Mouse (Mus musculus) heart, postnatal 0 days (tissue): ENCODE data around the gene Shroom3. TPM values are rescaled to one million over a fixed set of nuclear protein-coding genes. Genes with fewer than 3 reads are reported as not detected.
A peak's percentile ranks its signal among the peaks of the same experiment; 100 is the strongest.

ENCODE experiments used
- ATAC-seq: fragments of 200-750 bp; cut with Nextera tagmentation; 2 replicates; pipeline ENCODE4 v1.8.0; 2017; ENCODE audit warnings: low read depth, moderate number of reproducible peaks, moderate library complexity; ENCODE audit not compliant: insufficient read depth
- DNase-seq: peaks from one replicate; pipeline ENCODE4 v3.0.0-alpha.2; 2016; ENCODE audit warnings: low spot score
- H3K27ac ChIP-seq: fragments of 300-500 bp; sonication (generic); 2 replicates; pipeline ENCODE4 v1.5.1; 2014; ENCODE audit warnings: low read depth, mild to moderate bottlenecking
- H3K27me3 ChIP-seq: fragments of 300-500 bp; sonication (generic); 2 replicates; pipeline ENCODE4 v1.6.1; 2014; ENCODE audit warnings: low read length, mixed read lengths; ENCODE audit not compliant: control insufficient read depth, insufficient read depth
- H3K36me3 ChIP-seq: fragments of 300-500 bp; sonication (generic); replicated peaks from 2 replicates; pipeline ENCODE4 v1.6.1; 2014; ENCODE audit warnings: low read length, mixed read lengths; ENCODE audit not compliant: control insufficient read depth, insufficient read depth
- H3K4me1 ChIP-seq: fragments of 300-500 bp; sonication (generic); 2 replicates; pipeline ENCODE4 v1.6.1; 2014; ENCODE audit warnings: antibody characterized with exemption; ENCODE audit not compliant: control insufficient read depth, insufficient read depth
- H3K4me2 ChIP-seq: fragments of 300-500 bp; sonication (generic); 2 replicates; pipeline ENCODE4 v1.6.1; 2014; ENCODE audit warnings: low read depth, mild to moderate bottlenecking, low read length, moderate library complexity
- H3K4me3 ChIP-seq: fragments of 300-500 bp; sonication (generic); 2 replicates; pipeline ENCODE4 v1.5.1; 2014; ENCODE audit warnings: low read depth, low read length
- H3K9ac ChIP-seq: fragments of 300-500 bp; sonication (generic); replicated peaks from 2 replicates; pipeline ENCODE4 v1.6.1; 2014; ENCODE audit warnings: low read depth, low read length, mixed read lengths
- H3K9me3 ChIP-seq: fragments of 300-500 bp; sonication (generic); replicated peaks from 2 replicates; pipeline ENCODE4 v1.6.1; 2016; ENCODE audit warnings: low read length; ENCODE audit not compliant: control insufficient read depth
- CTCF ChIP-seq: IDR thresholded peaks from 2 replicates; pipeline ENCODE4 v1.5.1; 2016; ENCODE audit warnings: antibody characterized with exemption, control low read depth, low read depth
- EP300 ChIP-seq: IDR thresholded peaks from 2 replicates; pipeline ENCODE4 v1.6.1; 2016; ENCODE audit warnings: antibody characterized with exemption, low read depth
- WGBS: fragments of 180-500 bp; shearing (Covaris S2); extraction: QIAGEN DNeasy Blood & Tissue Kit; methylation state at CpG from one replicate; pipeline ENCODE4 v1.1.7; 2014; 5-methylcytosine and 5-hydroxymethylcytosine counted together
- polyA plus RNA-seq: library from polyadenylated mRNA; unstranded; fragments of >200 nt; fragmentation: Nextera tagmentation; extraction: Ambion mirVana; gene quantifications from 2 replicates; pipeline ENCODE4 v1.2.1, GENCODE M21; 2015
- total RNA-seq: library from RNA; depleted of rRNA; stranded (reverse); fragments of >200 nt; gene quantifications from 2 replicates; pipeline ENCODE4 v1.2.3, GENCODE M21; 2014; ENCODE audit warnings: low replicate concordance

Shroom3 gene
- total and polyA plus RNA-seq, 2 experiments from 2014 or later: 13.3 to 72.4 TPM

DNA sequence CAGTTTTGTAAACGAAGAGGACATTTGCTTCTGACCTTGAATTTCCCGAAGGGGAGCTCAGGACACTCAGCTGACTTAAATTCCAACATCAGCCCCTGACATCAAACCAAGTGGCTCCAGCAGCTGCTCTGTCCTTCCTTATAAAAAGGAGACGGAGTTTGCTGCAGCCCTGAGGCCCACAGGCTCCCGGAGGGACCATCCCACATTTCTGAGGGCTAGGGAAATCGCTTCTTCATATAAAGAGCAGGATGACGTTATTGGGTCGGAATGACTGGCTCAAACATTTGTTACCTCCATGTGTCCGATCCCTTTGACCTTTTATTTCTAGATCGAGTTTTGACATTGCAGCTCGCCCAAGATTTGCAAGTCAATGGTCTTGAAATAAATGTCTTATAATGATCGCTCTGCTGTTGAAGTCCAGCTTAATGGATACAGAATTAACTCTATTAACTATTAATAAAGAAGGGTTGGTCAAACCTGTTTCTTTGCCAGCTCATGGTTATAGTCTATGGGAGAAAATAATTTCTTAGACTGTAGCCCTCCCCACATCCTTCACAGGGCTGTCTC is 102.7 kb downstream of the Shroom3 start:
- DNase-seq (no peak), ATAC-seq (no peak)
- Histone ChIP-seq H3K27me3 (no peaks in the 10 kb centered on the region), H3K27ac (no peak overlapping the region), H3K9me3 (no peaks in the 10 kb centered on the region), H3K4me3 (no peak overlapping the region), H3K36me3 (no peaks in the 10 kb centered on the region), H3K4me1 (peaks cover 8% of the 10 kb centered on the region), H3K9ac (no peak overlapping the region), H3K4me2 (no peak overlapping the region)
- 61% methylated on average over 11 of the region's 11 CpGs for WGBS
- TF ChIP-seq EP300: no peak
- TF ChIP-seq CTCF: no peak

DNA sequence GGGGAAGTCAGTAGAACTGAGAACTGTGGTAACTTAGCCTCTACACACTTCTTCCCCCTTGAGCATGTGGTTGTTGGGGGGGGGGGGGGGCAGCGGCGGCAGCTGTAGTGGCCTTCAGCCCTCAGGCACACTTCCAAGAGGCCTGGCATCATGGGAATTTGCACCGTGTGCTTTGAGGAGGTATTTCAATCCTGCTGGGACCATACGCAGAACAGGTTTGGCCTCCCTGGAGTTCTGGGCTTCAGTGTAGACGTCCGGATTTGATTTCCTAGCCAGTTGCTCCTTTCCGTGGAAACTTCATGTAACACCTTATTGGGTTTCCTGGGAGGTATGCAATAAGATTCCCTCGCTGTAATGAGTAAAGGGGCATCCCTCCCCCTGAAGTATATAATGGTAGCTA is 105.8 kb downstream of the Shroom3 start:
- no peaks in the 10 kb centered on the region for H3K36me3 ChIP-seq
- no peak overlapping the region for H3K4me3 ChIP-seq
- peak overlapping the region; percentile 46; the same call in 1 of the 2 replicates for H3K27ac ChIP-seq
- H3K4me1 ChIP-seq: peaks cover 8% of the 10 kb centered on the region
- H3K9me3 ChIP-seq: no peaks in the 10 kb centered on the region
- DNase-seq (no peak), ATAC-seq (0 out of 2 replicates have a peak, but pooled peaks have one; percentile 4)
- no peak overlapping the region for H3K9ac ChIP-seq
- H3K27me3 ChIP-seq: no peaks in the 10 kb centered on the region
- WGBS: 35% methylated on average over 8 of the region's 8 CpGs
- TF ChIP-seq EP300 (no peak), CTCF (no peak)
- H3K4me2 ChIP-seq: no peak overlapping the region

DNA sequence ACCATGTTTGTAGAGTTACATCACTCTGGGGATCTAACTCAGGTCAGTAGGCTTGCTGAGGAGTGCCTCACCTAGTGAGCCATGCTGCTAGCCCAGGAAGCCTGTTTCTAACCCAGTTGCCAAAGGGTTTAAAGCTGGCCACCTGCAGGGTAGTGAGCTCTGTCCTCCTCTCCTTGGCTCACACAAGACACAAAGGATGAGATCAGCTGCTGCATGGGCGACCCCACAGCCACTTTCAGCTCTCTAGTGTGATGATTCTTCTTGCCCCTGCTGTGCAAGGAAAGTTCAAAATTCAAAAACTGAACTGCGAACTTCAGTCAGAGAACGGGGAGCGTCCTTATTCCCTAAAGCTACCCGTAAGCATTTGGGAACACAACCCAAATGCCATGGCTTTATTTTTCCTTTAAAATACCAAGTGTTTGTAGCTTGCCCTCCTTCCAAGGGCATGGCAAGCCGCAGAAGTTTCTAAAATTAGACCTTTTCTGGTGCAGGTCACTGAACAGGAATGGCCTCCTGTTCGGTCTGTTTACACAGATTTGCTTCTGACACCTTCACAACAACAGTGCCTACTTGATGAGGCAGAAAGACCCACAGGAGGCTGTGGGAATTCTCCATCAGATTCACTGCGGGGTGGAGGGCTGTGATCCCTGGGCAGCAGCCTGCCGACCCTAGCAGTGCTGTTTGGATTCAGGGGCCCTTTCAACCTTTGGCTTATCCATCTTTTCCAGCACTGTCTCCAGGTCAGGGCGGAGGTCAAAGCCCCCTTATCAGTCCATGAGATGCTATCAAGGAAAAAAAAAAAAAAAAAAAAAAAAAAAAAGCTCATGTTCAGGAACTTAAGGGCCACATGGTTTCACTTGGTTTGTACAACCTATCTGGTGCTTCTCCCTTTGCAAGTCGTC is 113.1 kb downstream of the Shroom3 start:
- ATAC-seq: no peak
- WGBS: 40% methylated on average over 11 of the region's 11 CpGs
- no peak for DNase-seq
- Histone ChIP-seq H3K4me3 (no peak overlapping the region), H3K4me2 (no peak overlapping the region), H3K9ac (no peak overlapping the region), H3K27me3 (no peaks in the 10 kb centered on the region), H3K9me3 (no peaks in the 10 kb centered on the region), H3K4me1 (peaks cover 7% of the 10 kb centered on the region; the same call in 1 of the 2 replicates), H3K36me3 (no peaks in the 10 kb centered on the region), H3K27ac (peak overlapping the region; percentile 68)
- TF ChIP-seq EP300 (no peak), CTCF (no peak)

DNA sequence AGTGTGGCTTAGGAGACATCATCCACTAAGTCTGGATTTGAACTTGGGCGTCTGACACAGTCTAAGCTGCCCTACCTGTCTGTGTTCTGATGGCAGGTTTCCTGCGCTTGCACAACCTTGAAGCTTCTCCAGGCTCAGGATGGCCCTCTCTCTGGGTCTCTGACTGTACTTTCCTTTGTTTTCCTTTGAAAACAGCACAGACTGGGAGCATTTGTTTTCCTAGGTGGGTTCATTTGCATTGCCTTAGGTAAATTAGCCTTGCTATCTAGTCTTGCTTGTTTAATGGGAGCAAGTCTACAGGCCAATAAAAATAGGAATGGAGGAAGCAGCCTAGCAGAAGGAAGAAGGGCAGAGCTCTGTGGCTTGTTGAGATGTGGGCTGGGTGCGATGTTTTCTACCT is 114.7 kb downstream of the Shroom3 start:
- DNase-seq (no peak), ATAC-seq (no peak)
- Histone ChIP-seq H3K9ac (no peak overlapping the region), H3K9me3 (no peaks in the 10 kb centered on the region), H3K27ac (no peak overlapping the region), H3K36me3 (no peaks in the 10 kb centered on the region), H3K4me1 (peaks cover 7% of the 10 kb centered on the region; the same call in 1 of the 2 replicates), H3K4me3 (no peak overlapping the region), H3K4me2 (no peak overlapping the region), H3K27me3 (no peaks in the 10 kb centered on the region)
- 90% methylated on average over 3 of the region's 3 CpGs for WGBS
- TF ChIP-seq CTCF: no peak
- TF ChIP-seq EP300: no peak

DNA sequence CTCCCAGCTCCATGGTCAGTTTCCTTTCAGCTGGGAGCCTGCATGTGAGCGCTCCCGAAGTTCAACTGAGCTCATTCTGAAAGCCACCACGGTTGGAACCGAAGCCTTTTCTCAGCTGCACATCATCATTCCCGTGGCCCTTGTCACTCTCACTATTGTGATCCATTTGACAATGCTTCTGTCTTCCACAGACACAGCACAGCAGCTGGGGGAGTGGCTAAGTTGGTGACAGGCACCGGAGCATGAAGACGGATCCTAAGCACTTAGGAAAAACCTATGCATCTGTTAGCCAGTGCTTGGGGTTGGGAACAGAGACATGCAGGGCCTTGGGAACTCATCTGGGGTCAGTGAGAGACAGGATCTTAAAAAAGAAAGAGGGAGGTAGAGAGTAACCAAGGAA is 121.1 kb downstream of the Shroom3 start:
- TF ChIP-seq EP300 (no peak), CTCF (no peak)
- Histone ChIP-seq H3K36me3 (no peaks in the 10 kb centered on the region), H3K9ac (no peak overlapping the region), H3K4me1 (peaks cover 10% of the 10 kb centered on the region; the same call in 1 of the 2 replicates), H3K9me3 (no peaks in the 10 kb centered on the region), H3K27me3 (no peaks in the 10 kb centered on the region), H3K4me2 (no peak overlapping the region), H3K27ac (0 out of 2 replicates have a peak overlapping the region, but pooled peaks have one; percentile 17), H3K4me3 (no peak overlapping the region)
- ATAC-seq: no peak
- 26% methylated on average over 7 of the region's 7 CpGs for WGBS
- no peak for DNase-seq
